Mouse (Mus musculus) heart, embryonic 14.5 days (tissue): ENCODE measurements around the gene Cfap45. TPM values are rescaled to one million over a fixed set of nuclear protein-coding genes. Genes with fewer than 3 reads are reported as not detected.

Source experiments
- ATAC-seq: fragments of 200-750 bp; cut with Nextera tagmentation; 2 replicates; pipeline ENCODE4 v1.8.0; 2017; ENCODE audit warnings: low read depth, moderate TSS enrichment; ENCODE audit not compliant: insufficient number of reproducible peaks, insufficient read depth, low FRiP score
- H3K27ac ChIP-seq, 2 experiments: fragments of 200-500 bp in 1 of 2; fragments of 300-500 bp in 1 of 2; sonication (generic) in 1 of 2; replicated peaks in 1 of 2; 2 replicates each; pipeline ENCODE4 v1.5.1; 2012 to 2014; ENCODE audit warnings: low read depth in 2 of 2, low read length in 2 of 2, control low read depth in 1 of 2, mild to moderate bottlenecking in 1 of 2, mixed read lengths in 1 of 2; ENCODE audit not compliant: control insufficient read depth in 1 of 2, insufficient read depth in 1 of 2
- H3K27me3 ChIP-seq: fragments of 300-500 bp; sonication (generic); 2 replicates; pipeline ENCODE4 v1.6.1; 2014; ENCODE audit warnings: mild to moderate bottlenecking, low read length, control low read depth; ENCODE audit not compliant: control insufficient read depth, insufficient read depth
- H3K36me3 ChIP-seq: fragments of 300-500 bp; sonication (generic); 2 replicates; pipeline ENCODE4 v1.6.1; 2014; ENCODE audit warnings: mild to moderate bottlenecking, control low read depth, low read length, mixed read lengths; ENCODE audit not compliant: control insufficient read depth, insufficient read depth
- H3K4me1 ChIP-seq, 2 experiments: fragments of 200-500 bp in 1 of 2; fragments of 300-500 bp in 1 of 2; sonication (generic) in 1 of 2; 2 replicates each; pipeline ENCODE4 v1.6.1; 2012 to 2014; ENCODE audit warnings: low read length in 2 of 2, control low read depth in 1 of 2, mixed read lengths in 1 of 2; ENCODE audit not compliant: control insufficient read depth in 2 of 2, insufficient read depth in 2 of 2
- H3K4me2 ChIP-seq: fragments of 300-500 bp; sonication (generic); 2 replicates; pipeline ENCODE4 v1.6.1; 2014; ENCODE audit warnings: mild to moderate bottlenecking, low read length
- H3K4me3 ChIP-seq, 2 experiments: fragments of 200-500 bp in 1 of 2; fragments of 300-500 bp in 1 of 2; sonication (generic) in 1 of 2; 2 replicates each; pipeline ENCODE4 v1.5.1; 2012 to 2014; ENCODE audit warnings: low read length in 2 of 2, mild to moderate bottlenecking in 2 of 2, control low read depth in 1 of 2, low read depth in 1 of 2, moderate library complexity in 1 of 2; ENCODE audit not compliant: control insufficient read depth in 1 of 2, insufficient read depth in 1 of 2
- H3K9ac ChIP-seq: fragments of 300-500 bp; sonication (generic); 2 replicates; pipeline ENCODE4 v1.6.1; 2014; ENCODE audit warnings: mild to moderate bottlenecking, low read length
- H3K9me3 ChIP-seq: fragments of 300-500 bp; sonication (generic); 2 replicates; pipeline ENCODE4 v1.6.1; 2016; ENCODE audit warnings: low read length, control low read depth; ENCODE audit not compliant: control insufficient read depth
- WGBS: fragments of 180-500 bp; shearing (Covaris S2); extraction: QIAGEN DNeasy Blood & Tissue Kit; methylation state at CpG from one replicate; pipeline ENCODE4 v1.1.7; 2014; 5-methylcytosine and 5-hydroxymethylcytosine counted together
- polyA plus RNA-seq: library from polyadenylated mRNA; unstranded; fragments of >200 nt; fragmentation: Nextera tagmentation; extraction: Ambion mirVana; gene quantifications from 2 replicates; pipeline ENCODE4 v1.2.1, GENCODE M21; 2014

Cfap45 gene
- polyA plus RNA-seq, 1 experiment from 2014 or later: 2.6 TPM

DNA sequence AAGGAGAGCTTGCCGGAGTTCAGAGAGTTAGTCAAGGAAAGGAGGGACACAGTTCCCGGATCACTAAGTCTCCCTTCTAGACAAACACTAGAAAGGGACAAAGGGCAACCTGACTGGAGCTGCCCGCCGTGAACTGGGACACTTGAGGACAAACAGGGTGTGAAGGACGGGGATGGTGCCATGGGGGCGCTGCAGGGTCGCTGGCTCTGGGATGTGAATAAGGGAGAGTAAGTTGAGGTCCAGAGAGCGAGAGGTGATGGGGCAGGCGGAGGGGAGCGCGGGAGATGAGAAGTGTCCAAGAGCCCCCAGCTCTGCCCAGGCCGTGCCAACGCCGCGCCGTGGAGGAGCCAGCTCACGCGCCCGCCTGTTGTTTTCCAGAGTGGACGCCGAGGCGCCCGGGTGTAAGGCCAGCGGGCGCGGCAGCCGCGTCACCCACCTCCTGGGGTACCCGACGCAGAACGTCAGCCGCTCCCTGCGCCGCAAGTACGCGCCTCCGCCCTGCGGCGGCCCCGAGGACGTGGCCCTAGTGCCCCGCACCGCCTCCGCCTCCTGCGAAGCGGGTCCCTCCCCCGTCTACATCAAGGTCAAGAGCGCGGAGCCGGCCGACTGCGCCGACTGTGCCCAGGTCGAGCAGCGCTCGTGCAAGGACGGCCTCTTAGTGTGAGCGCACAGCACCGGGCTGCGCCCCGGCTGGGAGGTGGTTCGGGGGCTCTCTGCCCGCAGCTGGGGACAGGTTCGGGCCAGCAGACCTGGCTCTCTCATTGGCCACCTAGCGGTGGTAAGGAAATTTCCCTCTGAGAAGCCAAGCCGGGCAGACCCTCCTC lies 42.3 kb downstream of the Cfap45 start:
- Histone ChIP-seq H3K9me3 (no peaks in the 10 kb centered on the region), H3K4me1 (peaks cover 10 to 14% of the 10 kb centered on the region in 2 experiments; a peak in 3 of 4 replicates), H3K36me3 (no peaks in the 10 kb centered on the region), H3K4me3 (peak overlapping the region; percentile 56 to 65), H3K9ac (peak overlapping the region; percentile 77), H3K27me3 (peaks cover 50% of the 10 kb centered on the region), H3K27ac (peak overlapping the region in 1 of 2 experiments; percentile 35; a peak in 1 of 4 replicates), H3K4me2 (peak overlapping the region; percentile 100)
- ATAC-seq: peak; percentile 81
- WGBS: under 1% methylated on average over 65 of the region's 66 CpGs

DNA sequence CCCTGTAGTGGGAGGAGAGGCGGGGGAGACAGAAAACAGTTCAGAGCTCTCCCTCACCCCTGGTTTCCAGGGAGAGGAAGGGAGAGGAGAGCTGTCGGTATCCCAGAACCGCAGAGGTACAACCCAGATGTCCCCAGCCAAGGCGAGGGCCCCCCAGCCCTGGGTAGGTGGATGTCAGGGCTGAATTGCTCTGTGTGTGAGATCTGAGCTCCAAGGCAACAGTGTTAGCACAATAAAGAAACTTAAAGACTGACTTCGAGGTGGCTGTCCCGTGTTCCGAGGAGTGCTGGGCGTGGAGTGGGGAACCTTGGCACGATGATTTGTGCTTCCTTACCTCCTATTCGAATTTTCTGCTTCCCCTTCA lies 42.8 kb downstream of the Cfap45 start:
- Histone ChIP-seq H3K27ac (peak overlapping the region in 1 of 2 experiments; percentile 35; a peak in 1 of 4 replicates), H3K27me3 (peaks cover 49% of the 10 kb centered on the region), H3K9me3 (no peaks in the 10 kb centered on the region), H3K4me1 (peaks cover 10 to 14% of the 10 kb centered on the region in 2 experiments; a peak in 3 of 4 replicates), H3K4me3 (peak overlapping the region; percentile 56 to 65), H3K4me2 (peak overlapping the region; percentile 100), H3K9ac (peak overlapping the region; percentile 77), H3K36me3 (no peaks in the 10 kb centered on the region)
- 4% methylated on average over 10 of the region's 10 CpGs for WGBS
- ATAC-seq: no peak

DNA sequence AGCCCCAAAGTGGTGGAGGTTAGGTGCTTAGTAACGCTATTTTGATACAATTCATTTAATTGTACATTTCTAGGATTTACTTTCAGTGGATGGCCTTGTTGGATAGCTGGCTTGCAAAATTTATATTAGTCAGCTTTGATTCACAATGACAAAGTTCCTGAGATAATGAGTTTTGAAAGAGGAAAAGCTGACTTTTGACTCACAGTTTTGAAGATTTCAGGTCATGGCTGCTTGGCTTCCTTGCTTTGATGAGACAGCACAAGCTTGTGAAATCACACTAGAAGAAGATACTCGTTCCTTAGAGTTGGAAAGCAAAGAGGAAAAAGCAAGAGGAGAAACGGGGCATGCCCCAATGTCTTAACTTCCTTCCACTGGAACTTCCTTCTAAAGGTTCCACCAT lies 45.5 kb downstream of the Cfap45 start:
- H3K27me3 ChIP-seq: peaks cover 33% of the 10 kb centered on the region
- no peaks in the 10 kb centered on the region for H3K9me3 ChIP-seq
- H3K4me2 ChIP-seq: no peak overlapping the region
- 59% methylated on average over 3 of the region's 3 CpGs for WGBS
- no peak overlapping the region for H3K27ac ChIP-seq
- H3K36me3 ChIP-seq: no peaks in the 10 kb centered on the region
- ATAC-seq: no peak
- H3K4me1 ChIP-seq: peaks cover 10 to 14% of the 10 kb centered on the region in 2 experiments; a peak in 3 of 4 replicates
- H3K4me3 ChIP-seq: no peak overlapping the region
- no peak overlapping the region for H3K9ac ChIP-seq

DNA sequence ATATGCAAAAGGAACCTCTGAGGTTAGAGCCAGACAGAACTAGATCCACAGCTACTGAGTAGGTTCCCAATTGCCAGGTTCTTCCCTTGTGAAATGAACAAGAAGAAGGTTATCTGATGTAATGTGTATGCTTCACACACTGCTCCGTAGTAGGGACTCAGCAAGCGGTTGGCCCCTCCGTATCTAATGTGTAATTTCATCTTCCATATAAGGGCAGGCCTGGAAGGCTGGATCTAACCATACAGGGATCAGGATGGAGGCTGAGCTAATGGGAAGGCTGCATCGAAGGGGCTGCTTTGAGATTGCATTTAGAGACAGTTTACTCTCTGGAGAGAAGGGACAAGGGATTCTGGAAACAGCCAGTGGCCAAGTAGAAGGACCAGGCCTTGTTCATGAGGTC lies 47.2 kb downstream of the Cfap45 start:
- H3K4me3 ChIP-seq: no peak overlapping the region
- H3K9ac ChIP-seq: no peak overlapping the region
- 31% methylated on average over 4 of the region's 4 CpGs for WGBS
- no peaks in the 10 kb centered on the region for H3K36me3 ChIP-seq
- peaks cover 22% of the 10 kb centered on the region; the same call in 1 of the 2 replicates for H3K27me3 ChIP-seq
- H3K4me2 ChIP-seq: no peak overlapping the region
- no peak overlapping the region for H3K27ac ChIP-seq
- peaks cover 3 to 5% of the 10 kb centered on the region in 2 experiments; a peak in 2 of 4 replicates for H3K4me1 ChIP-seq
- no peaks in the 10 kb centered on the region for H3K9me3 ChIP-seq
- no peak for ATAC-seq

DNA sequence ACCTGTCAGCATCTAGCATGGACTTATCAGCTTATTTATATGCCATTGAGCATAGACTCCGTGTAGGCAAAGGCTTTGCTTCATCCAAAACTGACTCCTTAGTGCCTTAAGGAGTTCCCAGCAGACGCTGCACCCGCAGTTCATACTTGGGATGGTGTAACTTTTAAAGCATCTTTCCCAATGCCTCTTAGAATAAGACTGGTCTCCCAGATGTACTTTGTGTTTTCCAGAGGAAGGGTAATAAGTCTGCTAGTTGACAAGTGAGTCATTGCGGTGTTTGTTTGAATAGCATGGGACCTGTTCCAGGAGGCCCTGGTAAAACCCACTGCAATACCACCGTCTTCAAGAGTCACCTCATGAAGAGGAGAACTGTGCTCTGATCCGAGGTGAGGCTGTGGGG lies 59.5 kb downstream of the Cfap45 start:
- H3K4me1 ChIP-seq: no peaks in the 10 kb centered on the region
- no peaks in the 10 kb centered on the region for H3K36me3 ChIP-seq
- H3K9ac ChIP-seq: no peak overlapping the region
- WGBS: 70% methylated on average over 6 of the region's 6 CpGs
- H3K9me3 ChIP-seq: no peaks in the 10 kb centered on the region
- H3K4me2 ChIP-seq: no peak overlapping the region
- no peak overlapping the region for H3K27ac ChIP-seq
- ATAC-seq: no peak
- H3K4me3 ChIP-seq: no peak overlapping the region
- peaks cover 11% of the 10 kb centered on the region for H3K27me3 ChIP-seq

DNA sequence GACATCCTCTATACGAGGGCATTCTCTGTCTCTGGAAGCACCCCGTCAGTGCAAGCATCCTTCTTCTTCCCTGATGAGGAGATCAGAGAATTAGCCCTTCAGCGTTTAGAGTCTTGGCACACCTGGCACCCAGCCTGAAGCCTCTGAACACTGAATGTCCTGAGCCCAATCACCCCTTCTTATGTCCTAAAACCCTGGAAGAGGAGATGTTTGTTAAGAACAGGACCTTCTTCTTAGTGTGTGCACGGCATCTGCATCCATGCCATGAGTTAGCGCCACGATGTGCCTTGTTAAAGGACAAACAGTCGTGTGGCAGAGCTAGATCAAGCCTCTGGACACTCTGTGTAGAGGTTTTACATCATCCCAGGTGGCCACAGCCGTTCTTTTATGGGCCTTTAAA lies 61.8 kb downstream of the Cfap45 start:
- no peak overlapping the region for H3K27ac ChIP-seq
- no peak overlapping the region for H3K9ac ChIP-seq
- WGBS: 82% methylated on average over 8 of the region's 8 CpGs
- H3K4me1 ChIP-seq: peaks cover 3 to 5% of the 10 kb centered on the region in 2 experiments; a peak in 2 of 4 replicates
- H3K4me2 ChIP-seq: no peak overlapping the region
- H3K27me3 ChIP-seq: peaks cover 22% of the 10 kb centered on the region
- H3K36me3 ChIP-seq: no peaks in the 10 kb centered on the region
- no peak for ATAC-seq
- no peaks in the 10 kb centered on the region for H3K9me3 ChIP-seq
- H3K4me3 ChIP-seq: no peak overlapping the region

DNA sequence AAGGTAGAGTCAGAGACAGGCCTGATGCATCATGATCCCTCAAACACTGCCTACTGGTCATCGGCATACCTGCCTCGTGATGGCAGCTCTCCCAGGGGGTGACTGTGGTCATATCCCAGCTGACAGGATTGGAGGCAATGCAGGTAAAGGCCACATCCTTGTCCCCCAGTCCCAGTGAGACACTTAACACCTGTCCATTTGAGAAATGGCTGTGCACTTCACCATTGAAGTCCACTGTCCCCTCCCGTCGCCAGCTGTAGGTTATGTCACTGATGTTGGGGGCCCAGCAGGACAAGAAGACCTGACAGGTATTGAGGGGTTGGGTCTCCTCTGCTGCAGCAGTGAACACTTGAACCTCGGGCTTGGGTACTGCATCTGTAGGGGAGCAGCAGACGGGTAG lies 63.7 kb downstream of the Cfap45 start:
- Histone ChIP-seq H3K36me3 (no peaks in the 10 kb centered on the region), H3K9ac (no peak overlapping the region), H3K27me3 (peaks cover 22% of the 10 kb centered on the region), H3K4me1 (peaks cover 3 to 5% of the 10 kb centered on the region in 2 experiments; a peak in 2 of 4 replicates), H3K27ac (no peak overlapping the region), H3K4me3 (no peak overlapping the region), H3K9me3 (no peaks in the 10 kb centered on the region), H3K4me2 (no peak overlapping the region)
- no peak for ATAC-seq
- WGBS: 80% methylated on average over 6 of the region's 6 CpGs
